Mouse (Mus musculus) CD4-positive helper T cell, adult 2 months (primary cell): ENCODE data around the gene Kctd11.
"Not testable (repeated sequence)": the region's sequence is repeated elsewhere in the genome, so short reads cannot be mapped to it uniquely, and the experiment has no call there.

Experiments used
- DNase-seq: peaks from one replicate; pipeline ENCODE4 v3.0.0-alpha.2; 2012; ENCODE audit warnings: low read depth, missing footprints, low spot score

Kctd11 gene

DNA sequence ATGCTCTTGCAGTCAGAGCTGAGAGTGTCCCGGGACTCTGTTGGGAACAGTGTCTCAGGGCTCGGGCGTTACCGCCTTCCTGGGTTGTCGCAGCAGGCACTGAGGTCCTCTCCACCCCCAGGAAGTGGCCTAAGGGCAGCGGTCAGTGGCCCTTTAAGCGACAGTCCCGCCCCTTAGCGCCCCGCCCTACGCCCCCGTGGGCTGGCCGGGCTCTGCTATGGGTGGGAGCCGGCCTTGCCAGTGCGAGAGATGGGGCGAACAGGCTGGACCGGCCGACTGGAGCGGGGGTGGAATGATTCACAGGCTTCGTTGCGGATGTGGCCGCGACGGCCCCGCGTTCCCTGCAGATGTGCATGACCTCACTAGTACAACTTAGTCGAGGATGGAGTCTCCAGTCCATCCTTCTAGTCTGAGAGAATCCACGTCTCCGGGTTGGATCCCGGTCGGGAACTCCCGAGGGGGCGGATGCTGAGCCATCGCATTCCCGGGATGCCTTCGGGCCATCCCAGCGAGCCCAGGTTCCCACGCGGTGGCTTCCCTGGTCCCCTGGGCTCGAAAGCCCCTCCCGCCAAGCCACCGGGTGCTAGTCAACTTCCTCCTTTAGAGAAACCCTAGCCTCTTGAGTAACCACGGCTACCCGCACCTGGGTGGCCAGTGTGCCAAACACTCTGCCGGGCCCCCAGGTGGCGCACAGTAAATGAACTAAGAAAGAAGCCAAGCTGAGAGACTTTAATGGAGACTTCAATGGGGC lies at the start of gene Kctd11:
Gene Kctd11 (minus strand): TSS at position 554 of the 751 bp plus-strand sequence.
- DNase-seq: peak; percentile 79

- not testable (repeated sequence) for DNase-seq
Measured at GRCm38 (mm10) chr11:69930176-69930575, 49.0 kb upstream of the Kctd11 start.

DNA sequence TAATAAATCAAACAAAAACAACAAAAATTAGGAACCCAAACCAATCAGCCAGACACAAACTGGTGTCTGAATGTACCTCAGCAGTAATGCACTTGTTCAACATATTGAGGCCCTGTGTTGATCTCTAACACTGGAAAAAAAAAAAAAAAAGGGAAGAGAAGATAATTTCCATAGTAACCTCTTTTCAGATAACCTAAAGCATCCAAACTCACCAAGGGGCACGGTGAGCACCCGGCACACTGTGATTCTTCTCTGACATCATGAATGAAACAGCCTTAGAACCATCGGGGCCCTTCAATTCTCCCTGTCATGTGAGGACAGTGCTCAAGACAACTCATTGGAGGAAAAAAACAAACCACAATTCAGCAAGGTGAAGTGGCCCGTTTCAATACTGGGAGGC lies 48.5 kb upstream of the Kctd11 start:
- DNase-seq: no peak

- no peak for DNase-seq
Measured at GRCm38 (mm10) chr11:69927501-69927900, 46.3 kb upstream of the Kctd11 start.

DNA sequence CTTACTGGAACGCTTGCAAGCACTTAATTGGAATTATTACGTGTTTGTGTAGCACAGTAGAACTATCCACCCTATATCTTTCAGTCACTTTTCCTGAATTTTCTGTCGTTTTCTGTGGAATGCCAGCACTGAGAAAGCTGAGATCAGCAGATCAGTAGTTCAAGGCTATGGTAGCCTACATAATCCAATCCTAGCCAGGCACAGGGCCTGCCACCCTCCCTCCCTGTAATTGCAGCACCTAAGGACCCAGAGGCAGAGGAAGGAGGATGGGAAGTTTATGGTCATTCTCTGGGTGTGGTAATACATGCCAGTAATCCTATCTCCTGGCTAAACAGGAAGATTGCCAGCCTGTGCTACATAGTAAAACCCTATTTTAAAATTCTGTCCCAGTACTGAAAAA lies 41.6 kb upstream of the Kctd11 start:
- no peak for DNase-seq

- DNase-seq: peak; percentile 52
Measured at GRCm38 (mm10) chr11:69922012-69922756, 41.0 kb upstream of the Kctd11 start.

DNA sequence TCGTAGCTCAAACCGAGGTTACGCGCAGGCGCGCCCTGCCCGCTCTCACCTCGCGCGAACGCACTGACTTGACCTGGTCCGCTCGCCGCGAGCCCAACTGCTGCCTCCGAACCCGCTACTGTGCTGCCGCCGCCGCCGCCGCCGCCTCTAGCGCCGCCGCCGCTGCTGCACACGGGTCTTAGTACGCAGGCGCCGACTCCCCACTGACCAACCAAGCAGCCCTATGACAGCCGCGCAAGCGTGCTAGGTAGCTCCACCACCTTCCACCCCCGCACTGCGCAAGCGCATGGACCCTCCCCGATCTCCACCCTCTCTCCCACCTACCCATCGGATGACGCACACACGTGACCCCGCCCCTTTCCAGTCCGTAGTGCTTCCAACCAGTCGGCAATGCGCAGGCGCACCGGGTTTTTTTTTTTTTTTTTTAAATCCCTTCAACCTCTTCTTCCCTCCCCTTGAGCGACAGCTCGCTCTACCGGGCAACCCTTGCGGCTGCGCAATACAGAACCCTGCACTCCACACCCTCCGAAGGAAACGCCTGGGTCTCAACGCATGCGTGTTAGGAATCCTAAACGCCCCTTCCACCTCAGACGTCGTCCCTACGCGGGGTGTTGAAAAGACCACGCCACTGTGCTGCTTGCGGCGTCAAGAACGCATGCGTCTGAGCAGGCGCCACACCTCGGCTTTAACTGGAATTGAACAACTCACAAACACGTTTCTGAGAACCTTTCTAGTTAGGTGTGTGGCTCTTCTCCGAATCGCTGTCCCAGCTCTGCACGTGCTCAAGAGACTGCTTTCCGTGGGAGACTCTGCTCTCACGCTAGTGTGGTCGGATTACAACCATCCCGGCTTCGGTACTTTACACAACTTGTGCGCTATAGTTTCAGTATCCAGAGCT lies 40.2 kb upstream of the Kctd11 start, which contains the start of gene Eif5a:
Gene Eif5a (minus strand): TSS at position 845 of the 898 bp plus-strand sequence.
- DNase-seq: peak; percentile 100

- DNase-seq: no peak
Measured at GRCm38 (mm10) chr11:69920266-69921031, 39.2 kb upstream of the Kctd11 start.

GRCm38 (mm10) chr11:69919661-69920265 lies 38.6 kb upstream of the Kctd11 start:
- DNase-seq: peak; percentile 92

- no peak for DNase-seq
Measured at GRCm38 (mm10) chr11:69919053-69919452, 37.8 kb upstream of the Kctd11 start.

- no peak for DNase-seq
Measured at GRCm38 (mm10) chr11:69918118-69918517, 36.9 kb upstream of the Kctd11 start.

DNA sequence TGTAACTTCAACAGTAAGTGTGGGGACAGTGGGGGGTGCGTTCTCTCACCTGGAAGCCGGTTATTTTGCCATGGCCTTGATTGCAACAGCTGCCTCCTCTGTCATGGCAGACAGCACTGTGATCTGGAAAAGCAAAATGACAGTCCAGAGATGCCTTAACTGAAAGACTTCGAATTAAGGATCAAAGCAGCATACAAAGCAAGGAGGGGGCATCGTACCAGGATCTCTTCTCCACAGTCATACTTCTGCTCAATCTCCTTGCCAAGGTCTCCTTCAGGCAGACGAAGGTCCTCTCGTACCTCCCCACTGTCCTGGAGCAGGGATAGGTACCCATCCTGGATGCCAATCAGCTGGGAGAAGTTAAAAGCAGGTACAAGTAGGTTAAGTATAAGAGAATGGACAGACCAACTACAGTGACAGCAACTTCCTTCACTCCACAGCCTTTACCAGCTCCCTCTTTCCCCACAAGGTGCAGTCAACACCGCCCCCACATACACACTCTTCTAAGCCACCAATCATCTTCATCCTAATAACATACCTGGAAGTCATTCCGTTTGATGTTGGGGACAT lies 36.3 kb upstream of the Kctd11 start:
- DNase-seq: no peak

GRCm38 (mm10) chr11:69916652-69917378 lies 35.6 kb upstream of the Kctd11 start:
- DNase-seq: not testable (repeated sequence)

DNA sequence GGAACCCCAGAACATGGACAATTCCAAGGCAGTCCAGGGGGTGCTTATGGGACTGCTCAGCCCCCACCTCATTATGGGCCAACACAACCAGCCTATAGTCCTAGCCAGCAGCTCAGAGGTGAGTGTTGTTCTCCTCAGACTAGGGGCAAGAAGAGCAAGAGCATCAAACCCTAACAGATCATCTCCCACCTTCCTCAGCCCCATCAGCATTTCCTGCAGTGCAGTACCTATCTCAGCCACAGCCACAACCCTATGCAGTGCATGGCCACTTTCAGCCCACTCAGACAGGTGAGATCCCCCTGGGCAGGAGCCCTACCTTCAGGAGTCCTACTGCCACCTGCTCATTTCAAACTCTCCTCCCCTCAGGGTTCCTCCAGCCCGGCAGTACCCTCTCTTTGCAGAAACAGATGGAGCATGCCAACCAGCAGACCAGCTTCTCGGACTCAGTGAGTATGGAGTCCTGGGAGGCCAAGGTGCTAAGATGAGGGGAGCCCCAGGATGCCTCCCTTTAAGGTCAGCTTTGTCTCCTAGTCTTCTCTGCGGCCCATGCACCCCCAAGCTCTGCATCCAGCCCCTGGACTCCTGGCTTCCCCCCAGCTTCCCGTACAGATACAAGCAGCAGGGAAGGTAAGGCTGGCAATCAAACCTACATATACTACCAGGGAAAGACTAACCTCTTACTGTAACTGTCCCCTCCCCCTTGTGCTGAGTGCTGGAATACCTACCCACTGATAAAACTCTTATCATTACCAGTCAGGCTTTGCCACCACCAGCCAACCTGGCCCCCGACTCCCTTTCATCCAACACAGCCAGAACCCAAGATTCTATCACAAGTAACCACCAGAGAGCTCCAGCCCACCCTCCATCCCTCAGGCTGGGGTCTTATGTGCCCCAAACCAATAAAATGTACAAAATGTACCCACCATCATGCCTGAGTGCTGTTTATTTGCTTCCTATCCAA lies 34.7 kb upstream of the Kctd11 start:
- no peak for DNase-seq

DNA sequence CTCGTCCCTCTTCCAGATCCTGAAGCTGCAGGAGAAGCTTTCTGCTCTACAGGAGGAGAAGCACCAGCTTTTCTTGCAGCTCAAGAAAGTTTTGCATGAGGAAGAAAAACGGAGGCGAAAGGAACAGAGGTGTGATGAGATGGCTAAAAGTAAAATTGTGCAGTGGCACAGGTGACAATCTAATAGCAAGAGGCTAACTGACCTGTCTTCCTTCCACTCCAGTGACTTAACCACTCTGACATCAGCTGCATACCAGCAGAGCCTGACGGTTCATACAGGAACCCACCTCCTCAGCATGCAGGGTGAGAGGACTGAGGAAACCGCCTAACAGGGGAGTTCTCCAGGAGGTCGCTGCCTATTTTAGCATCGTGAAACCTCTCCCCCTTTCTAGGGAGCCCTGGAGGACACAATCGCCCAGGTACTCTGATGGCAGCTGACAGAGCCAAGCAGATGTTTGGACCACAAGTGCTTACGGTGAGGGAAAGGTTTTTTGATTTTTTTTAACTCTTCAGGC lies 33.8 kb upstream of the Kctd11 start:
- no peak for DNase-seq

GRCm38 (mm10) chr11:69914372-69914764 lies 33.2 kb upstream of the Kctd11 start:
- no peak for DNase-seq

GRCm38 (mm10) chr11:69913554-69914371 lies 32.6 kb upstream of the Kctd11 start, which contains the start of gene Gps2:
TSS of gene Gps2 (plus strand) at chr11:69913888.
- DNase-seq: peak; percentile 94
